Mouse (Mus musculus) spleen, adult 2 months (tissue): ENCODE measurements around the gene Bola1. TPM values are rescaled to one million over a fixed set of nuclear protein-coding genes. Genes with fewer than 3 reads are reported as not detected.

Experiments used
- DNase-seq, 2 experiments: peaks; one replicate each; pipeline versions ENCODE4 v3.0.0 to v3.0.0-alpha.2; 2012 to 2021; ENCODE audit warnings: low spot score in 2 of 2, low read depth in 1 of 2
- H3K27ac ChIP-seq: fragments of 200-500 bp; 2 replicates; pipeline ENCODE4 v1.5.1; 2012; ENCODE audit warnings: low read length, inconsistent platforms; ENCODE audit not compliant: insufficient read depth
- H3K27me3 ChIP-seq: fragments of 200-500 bp; 2 replicates; pipeline ENCODE4 v1.6.1; 2012; ENCODE audit warnings: mild to moderate bottlenecking, moderate library complexity, low read length, inconsistent platforms; ENCODE audit not compliant: control insufficient read depth, insufficient read depth
- H3K36me3 ChIP-seq: fragments of 200-500 bp; 2 replicates; pipeline ENCODE4 v1.6.1; 2012; ENCODE audit warnings: mild to moderate bottlenecking, low read length, inconsistent platforms; ENCODE audit not compliant: control insufficient read depth, insufficient read depth
- H3K4me1 ChIP-seq: fragments of 200-500 bp; 2 replicates; pipeline ENCODE4 v1.6.1; 2011; ENCODE audit warnings: inconsistent platforms; ENCODE audit not compliant: control insufficient read depth, insufficient read depth, insufficient read length
- H3K4me3 ChIP-seq: fragments of 200-500 bp; 2 replicates; pipeline ENCODE4 v1.5.1; 2011; ENCODE audit warnings: mild to moderate bottlenecking, inconsistent platforms; ENCODE audit not compliant: insufficient read depth, insufficient read length; ENCODE audit errors: extremely low read depth
- CTCF ChIP-seq: fragments of 200-500 bp; IDR thresholded peaks from 2 replicates; pipeline ENCODE4 v1.5.1; 2011; ENCODE audit warnings: mild to moderate bottlenecking, inconsistent platforms; ENCODE audit not compliant: insufficient read depth, insufficient read length, insufficient replicate concordance; ENCODE audit errors: extremely low read depth
- POLR2A ChIP-seq: fragments of 200-500 bp; IDR thresholded peaks from 2 replicates; pipeline ENCODE4 v1.6.1; 2011; ENCODE audit warnings: low read depth, low read length, inconsistent platforms
- WGBS: fragments of 180-500 bp; shearing (Covaris S2); methylation state at CpG from one replicate; pipeline ENCODE4 v1.1.7; 2018; 5-methylcytosine and 5-hydroxymethylcytosine counted together
- polyA plus RNA-seq: library from polyadenylated mRNA; depleted of rRNA; stranded (reverse); fragments of >200 nt; gene quantifications from 2 replicates; pipeline ENCODE4 v1.2.3, GENCODE M21; 2012

Bola1 gene
- polyA plus RNA-seq, 1 experiment = 24.6 TPM

DNA sequence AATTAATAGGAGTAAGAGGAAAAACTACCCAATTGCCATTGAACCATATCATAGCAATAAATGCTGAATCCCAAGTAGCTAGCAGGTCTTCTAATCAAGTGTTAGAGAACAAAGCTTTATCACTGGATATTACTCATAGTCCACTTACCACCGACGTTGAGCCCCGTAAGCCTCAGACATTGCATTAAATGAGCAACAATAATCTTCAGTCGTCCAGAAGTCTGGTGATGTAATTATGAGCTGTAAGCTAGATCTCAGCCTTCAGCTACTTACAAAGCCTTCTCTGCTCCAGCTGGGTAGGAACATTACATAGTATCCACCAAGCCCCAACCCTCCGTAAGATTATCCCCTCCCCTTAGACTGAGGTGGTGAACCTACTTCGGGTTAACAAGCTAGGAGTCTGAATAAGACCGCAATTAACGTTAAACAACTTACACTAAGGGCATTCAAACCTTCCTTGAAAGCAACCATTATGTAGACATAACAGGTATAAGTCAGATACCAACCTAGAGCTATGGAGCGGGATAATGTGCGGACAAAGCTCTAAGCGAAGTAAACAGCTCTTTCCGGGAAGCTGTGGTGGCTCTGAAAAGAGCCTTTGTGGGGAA is 18.5 kb upstream of the Bola1 start:
- WGBS = 6% methylated on average over 12 of the region's 12 CpGs
- Histone ChIP-seq H3K4me1 (peaks cover 2% of the 10 kb centered on the region; the same call in 1 of the 2 replicates), H3K36me3 (no peaks in the 10 kb centered on the region), H3K4me3 (no peak overlapping the region), H3K27me3 (no peaks in the 10 kb centered on the region), H3K27ac (no peak overlapping the region)
- no peak for DNase-seq
- TF ChIP-seq CTCF = no peak
- TF ChIP-seq POLR2A = no peak

DNA sequence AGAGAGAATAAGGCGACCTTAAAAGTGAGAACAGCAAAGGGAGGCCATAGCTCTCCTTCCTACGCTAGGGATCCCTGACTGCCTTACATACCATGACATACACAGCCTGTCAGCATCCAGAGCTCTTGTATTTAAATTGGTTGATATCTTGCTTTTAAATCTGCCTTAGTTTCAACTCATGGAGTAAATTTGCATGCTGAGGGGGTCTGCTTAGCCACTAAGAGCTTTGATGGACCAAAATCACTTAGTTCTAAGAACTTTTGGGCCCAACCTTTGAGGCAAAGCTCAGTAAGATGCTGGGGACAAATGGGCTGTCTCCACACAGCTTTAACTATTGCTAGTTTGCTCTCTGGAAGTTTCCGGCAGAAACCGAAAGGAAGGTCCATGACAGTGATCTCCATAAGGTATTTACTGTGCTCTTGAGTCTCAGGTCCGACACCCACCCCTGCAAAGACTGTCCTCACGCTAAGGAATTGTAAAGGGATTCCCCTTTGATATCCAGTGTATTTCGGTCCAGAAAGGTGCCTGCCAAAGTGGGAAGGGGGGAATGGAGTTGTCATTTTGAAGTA is 17.9 kb upstream of the Bola1 start:
- DNase-seq = no peak
- H3K27me3 ChIP-seq = no peaks in the 10 kb centered on the region
- H3K27ac ChIP-seq = no peak overlapping the region
- peaks cover 2% of the 10 kb centered on the region; the same call in 1 of the 2 replicates for H3K4me1 ChIP-seq
- 55% methylated on average over 7 of the region's 7 CpGs for WGBS
- TF ChIP-seq POLR2A (no peak), CTCF (no peak)
- H3K36me3 ChIP-seq = no peaks in the 10 kb centered on the region
- H3K4me3 ChIP-seq = no peak overlapping the region

DNA sequence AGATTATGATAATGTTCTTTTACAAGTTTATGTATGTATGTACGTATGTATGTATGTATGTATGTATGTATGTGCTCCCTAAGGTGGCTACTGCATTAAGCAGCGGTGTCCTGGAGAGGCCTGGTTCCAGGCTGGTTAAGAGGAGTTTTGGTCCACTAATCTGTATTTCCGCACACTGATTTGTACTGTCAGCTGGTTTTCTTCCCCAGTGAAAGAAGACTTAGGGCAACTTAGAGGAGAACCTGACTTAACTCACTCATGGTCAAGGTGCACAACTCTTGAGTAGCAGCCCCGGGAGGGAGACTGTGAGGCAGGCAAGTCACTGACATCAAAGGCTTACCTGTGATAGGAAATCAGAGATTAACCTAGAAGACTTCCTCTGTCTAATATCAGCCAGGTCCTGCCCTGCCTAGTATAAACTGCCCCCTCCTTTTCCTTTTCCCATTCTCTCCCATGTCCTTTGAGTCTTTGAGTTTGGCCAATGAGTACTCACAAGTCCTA is 17.4 kb upstream of the Bola1 start:
- Histone ChIP-seq H3K36me3 (no peaks in the 10 kb centered on the region), H3K4me1 (peaks cover 2% of the 10 kb centered on the region; the same call in 1 of the 2 replicates), H3K27me3 (no peaks in the 10 kb centered on the region), H3K27ac (no peak overlapping the region), H3K4me3 (no peak overlapping the region)
- DNase-seq = no peak
- TF ChIP-seq POLR2A (no peak), CTCF (no peak)
- 80% methylated on average over 4 of the region's 4 CpGs for WGBS

DNA sequence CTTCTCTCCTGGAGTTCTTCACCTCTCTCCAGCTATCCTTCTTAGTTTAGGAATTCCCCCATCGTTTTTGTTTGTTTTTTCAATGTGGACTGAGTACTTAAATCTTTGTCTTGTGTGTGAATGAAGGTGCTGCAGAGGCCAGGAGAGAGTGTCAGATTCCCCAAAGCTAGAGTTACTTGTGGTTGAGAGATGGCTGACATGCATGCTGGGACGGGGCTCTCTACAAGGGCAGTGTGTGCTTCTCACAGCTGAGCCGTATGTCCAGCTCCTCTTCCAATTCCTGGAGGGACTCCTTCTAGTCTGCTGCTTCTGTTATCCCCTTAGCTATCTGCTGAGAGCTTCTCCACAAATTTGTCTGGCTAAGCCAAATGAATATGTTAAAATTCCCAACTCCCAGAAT is 16.3 kb upstream of the Bola1 start:
- TF ChIP-seq CTCF (no peak), POLR2A (no peak)
- WGBS = 84% methylated on average over 3 of the region's 3 CpGs
- no peaks in the 10 kb centered on the region for H3K36me3 ChIP-seq
- no peak overlapping the region for H3K27ac ChIP-seq
- no peak for DNase-seq
- peaks cover 1% of the 10 kb centered on the region; the same call in 1 of the 2 replicates for H3K4me1 ChIP-seq
- no peaks in the 10 kb centered on the region for H3K27me3 ChIP-seq
- no peak overlapping the region for H3K4me3 ChIP-seq

DNA sequence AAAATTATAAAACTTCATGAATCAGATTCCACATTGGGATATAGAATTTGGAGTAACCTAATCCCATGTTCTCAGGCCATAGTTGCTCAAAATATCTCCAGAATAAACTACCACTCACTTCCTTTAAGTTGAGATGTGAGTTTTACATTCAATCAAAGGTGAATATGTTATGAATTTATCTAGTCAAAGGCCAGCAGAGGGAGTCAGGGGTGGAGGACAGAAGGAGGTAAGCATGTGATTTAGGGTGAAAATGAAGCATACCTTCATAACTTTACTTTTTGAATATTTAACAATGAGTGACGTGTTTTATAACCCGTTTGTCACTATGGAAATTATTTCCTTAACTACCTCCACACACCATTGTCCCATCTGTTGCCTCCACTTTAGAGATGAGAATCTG is 15.4 kb upstream of the Bola1 start:
- DNase-seq = no peak
- H3K36me3 ChIP-seq = no peaks in the 10 kb centered on the region
- TF ChIP-seq POLR2A (no peak), CTCF (no peak)
- H3K27ac ChIP-seq = no peak overlapping the region
- no peaks in the 10 kb centered on the region for H3K27me3 ChIP-seq
- no peaks in the 10 kb centered on the region for H3K4me1 ChIP-seq
- no peak overlapping the region for H3K4me3 ChIP-seq
- 78% methylated on average over 2 of the region's 2 CpGs for WGBS

DNA sequence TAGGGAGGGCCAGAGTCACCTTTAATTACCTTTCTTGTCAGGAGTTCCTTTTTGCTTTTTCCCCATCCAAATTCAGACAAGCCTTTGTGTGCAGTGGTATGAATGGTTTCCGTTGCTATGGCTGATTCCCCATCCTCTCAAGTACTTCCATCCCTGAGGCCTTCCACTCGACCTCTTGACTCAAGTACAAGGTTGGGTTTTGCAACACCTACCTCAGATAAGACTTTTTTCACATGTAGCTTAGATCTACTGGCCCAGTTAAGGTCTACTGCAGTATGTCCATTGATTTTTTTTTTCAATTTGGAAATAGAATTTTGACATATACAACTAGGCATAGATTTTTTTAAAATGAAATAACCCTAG is 12.2 kb upstream of the Bola1 start:
- 79% methylated on average over 2 of the region's 2 CpGs for WGBS
- no peak for DNase-seq
- Histone ChIP-seq H3K27ac (no peak overlapping the region), H3K36me3 (no peaks in the 10 kb centered on the region), H3K4me3 (no peak overlapping the region), H3K4me1 (no peaks in the 10 kb centered on the region), H3K27me3 (no peaks in the 10 kb centered on the region)
- TF ChIP-seq POLR2A (no peak), CTCF (no peak)
